Mouse (Mus musculus): ENCODE results near the gene Onecut3. TPM values are rescaled to one million over a fixed set of nuclear protein-coding genes. Genes with fewer than 3 reads are reported as not detected.

Gene Onecut3
- total RNA-seq (2014; rRNA removed) (0.62 and 1.9 TPM in 2 replicates), polyA plus RNA-seq (2015; fragmentation: Nextera tagmentation; extraction: Ambion mirVana) (0.03 and 0.18 TPM in 2 replicates)

DNA sequence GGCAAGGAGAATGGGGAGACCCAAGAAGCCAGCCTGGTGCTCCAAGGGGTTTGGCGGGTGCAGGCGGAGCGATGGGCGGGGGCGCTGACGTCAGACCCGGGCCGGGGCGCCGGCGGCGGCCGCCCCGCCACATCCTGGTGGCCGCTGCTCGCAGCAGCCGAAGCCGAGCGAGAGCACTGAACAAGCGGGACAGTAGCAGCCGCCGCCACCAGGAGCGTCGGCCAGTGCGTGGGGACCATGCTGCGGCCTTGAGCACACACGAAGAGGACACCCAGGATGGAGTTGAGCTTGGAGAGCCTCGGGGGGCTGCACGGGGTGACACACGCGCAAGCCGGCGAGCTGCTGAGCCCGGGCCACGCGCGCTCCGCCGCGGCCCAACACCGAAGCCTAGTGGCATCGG is at the start of gene Onecut3:
Onecut3 (plus strand) TSS at position 104 of the 400 bp plus-strand sequence.
- H3K4me1 ChIP-seq (ENCODE audit: insufficient read depth): no peaks in the 10 kb centered on the region; the same call in 1 of the 2 replicates
- no peaks in the 10 kb centered on the region for H3K9me3 ChIP-seq (ENCODE audit: low read length)
- H3K36me3 ChIP-seq (ENCODE audit: insufficient read depth): no peaks in the 10 kb centered on the region
- H3K4me2 ChIP-seq (ENCODE audit: low read depth): peak within 1 kb of the TSS; percentile 61
- WGBS: 2% methylated on average over 37 of the region's 42 CpGs
- ATAC-seq (peak; percentile 30), DNase-seq (peak; percentile 41)
- H3K4me3 ChIP-seq (ENCODE audit: low read depth, low read length): peak within 1 kb of the TSS; percentile 37
- H3K27ac ChIP-seq (ENCODE audit: low read depth, low read length): no peak within 1 kb of the TSS
- H3K27me3 ChIP-seq (ENCODE audit: insufficient read depth, low read length): peaks cover 87% of the 10 kb centered on the region
- no peak within 1 kb of the TSS for H3K9ac ChIP-seq
- TF ChIP-seq CTCF (IDR thresholded peaks at IDR 0.05; ENCODE audit: low read depth): no peak

DNA sequence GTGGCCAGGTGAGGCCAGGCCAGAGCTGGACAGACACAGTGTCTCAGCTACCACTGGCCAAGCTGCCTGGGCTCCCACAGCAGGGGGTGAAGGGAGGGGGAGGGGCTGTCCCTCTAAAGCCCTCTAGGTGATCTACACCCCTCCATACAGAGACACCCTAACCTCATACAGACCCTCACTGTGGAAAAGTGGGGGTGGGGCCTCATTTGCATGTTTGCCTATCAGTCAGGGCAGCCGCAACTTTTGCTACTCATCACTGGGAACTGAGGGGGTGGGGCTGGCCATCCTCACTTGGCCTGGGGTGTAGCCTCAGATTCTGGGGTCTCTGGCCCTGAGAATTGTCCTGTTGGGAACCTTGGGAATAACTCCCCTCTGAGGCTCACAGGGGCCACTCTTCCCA is 49.6 kb upstream of the Onecut3 start:
- H3K27me3 ChIP-seq (ENCODE audit: insufficient read depth, low read length): no peaks in the 10 kb centered on the region; the same call in 1 of the 2 replicates
- H3K4me2 ChIP-seq (ENCODE audit: low read depth): no peak overlapping the region
- no peak overlapping the region for H3K9ac ChIP-seq
- H3K4me3 ChIP-seq (ENCODE audit: low read depth, low read length): no peak overlapping the region
- no peak for ATAC-seq
- no peak overlapping the region for H3K27ac ChIP-seq (ENCODE audit: low read depth, low read length)
- 38% methylated on average over 1 of the region's 1 CpGs for WGBS
- H3K4me1 ChIP-seq (ENCODE audit: insufficient read depth): 0 out of 2 replicates have a peak, but pooled peaks cover 2% of the 10 kb centered on the region
- no peak for DNase-seq
- H3K9me3 ChIP-seq (ENCODE audit: low read length): no peaks in the 10 kb centered on the region
- no peak for TF ChIP-seq CTCF (IDR thresholded peaks at IDR 0.05; ENCODE audit: low read depth)
- no peaks in the 10 kb centered on the region for H3K36me3 ChIP-seq (ENCODE audit: insufficient read depth)

DNA sequence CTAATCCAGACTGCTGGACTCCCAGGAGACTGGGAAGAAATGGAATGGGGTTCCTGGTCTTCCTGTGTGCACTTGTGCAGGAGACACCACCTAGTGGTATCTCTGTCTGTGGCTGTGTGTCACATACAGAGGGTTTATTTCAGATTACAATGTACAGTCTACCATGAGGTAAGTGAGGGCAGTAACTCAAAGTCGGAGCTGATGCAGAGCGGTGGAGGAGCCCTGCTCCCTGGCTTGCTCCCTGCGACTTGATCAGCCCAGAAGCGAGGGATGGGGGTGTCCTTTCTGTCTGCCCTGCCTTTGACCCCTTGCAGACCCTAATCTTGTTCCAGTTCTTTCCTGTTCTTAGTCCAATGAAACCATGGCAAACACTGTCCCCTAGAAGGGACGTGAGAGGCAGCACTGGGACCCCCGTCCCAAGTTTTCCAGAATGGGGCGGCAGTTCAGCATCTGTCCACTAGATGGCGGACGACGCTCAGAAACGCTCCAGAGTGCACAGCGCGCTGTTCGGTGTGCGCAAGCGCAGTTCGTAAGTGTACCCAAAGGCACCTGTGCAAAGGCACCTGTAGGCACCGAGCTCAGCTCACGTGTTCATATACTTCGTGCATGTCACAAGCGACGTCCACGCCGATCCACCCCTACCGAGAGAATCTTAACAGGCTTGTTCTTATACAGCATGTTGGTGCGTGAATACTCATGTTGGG is 48.6 kb upstream of the Onecut3 start:
- peak; percentile 93 for DNase-seq
- 6% methylated on average over 26 of the region's 26 CpGs for WGBS
- Histone ChIP-seq H3K4me2 (ENCODE audit: low read depth) (peak overlapping the region; percentile 42), H3K4me3 (ENCODE audit: low read depth, low read length) (peak overlapping the region; percentile 14; the same call in 1 of the 2 replicates), H3K9me3 (ENCODE audit: low read length) (no peaks in the 10 kb centered on the region), H3K4me1 (ENCODE audit: insufficient read depth) (0 out of 2 replicates have a peak, but pooled peaks cover 2% of the 10 kb centered on the region), H3K27ac (ENCODE audit: low read depth, low read length) (no peak overlapping the region), H3K9ac (no peak overlapping the region), H3K27me3 (ENCODE audit: insufficient read depth, low read length) (no peaks in the 10 kb centered on the region; the same call in 1 of the 2 replicates), H3K36me3 (ENCODE audit: insufficient read depth) (no peaks in the 10 kb centered on the region)
- ATAC-seq: peak; percentile 96
- peak; percentile 99 for TF ChIP-seq CTCF (IDR thresholded peaks at IDR 0.05; ENCODE audit: low read depth)

DNA sequence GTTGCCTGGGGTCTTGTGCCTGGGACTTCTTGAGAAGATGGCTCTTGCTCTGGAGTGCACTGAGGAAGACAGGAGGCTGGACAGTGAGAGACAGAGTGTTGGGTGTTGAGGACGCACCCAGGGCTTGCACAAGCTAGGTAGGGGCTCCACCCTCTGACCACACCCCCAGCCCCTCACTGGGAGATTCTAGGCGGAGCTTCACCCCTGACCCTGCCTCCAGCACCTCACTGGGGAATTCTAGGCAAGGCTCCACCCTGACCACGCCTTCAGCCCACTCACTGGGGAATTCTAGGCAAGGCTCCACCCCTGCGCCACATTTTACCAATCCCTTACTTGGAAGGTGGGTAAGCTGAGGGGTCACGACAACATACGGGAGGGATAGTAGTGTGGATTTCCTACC is 44.0 kb upstream of the Onecut3 start:
- whole genome bisulfite sequencing: 11% methylated on average over 6 of the region's 6 CpGs
- no peaks in the 10 kb centered on the region; the same call in 1 of the 2 replicates for H3K27me3 ChIP-seq (ENCODE audit: insufficient read depth, low read length)

DNA sequence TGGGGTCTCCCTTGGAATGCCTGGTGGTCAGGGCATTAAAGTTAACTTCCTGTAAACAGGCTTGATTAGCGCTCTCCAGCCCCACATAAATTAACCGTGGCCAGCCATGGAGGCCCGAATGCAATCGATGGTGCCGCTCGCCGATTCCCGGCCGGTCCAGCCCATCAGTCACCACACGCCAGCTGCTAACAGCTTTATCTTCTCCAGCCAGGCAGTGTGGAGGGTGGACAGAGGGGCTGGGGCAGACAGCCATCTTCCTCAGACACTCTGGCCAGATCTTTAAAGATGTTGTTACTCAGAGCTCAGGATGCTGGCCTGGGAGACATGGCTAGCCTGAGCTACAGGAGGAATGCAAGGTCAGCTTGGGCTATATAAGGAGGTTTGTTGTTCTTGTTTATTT is 41.0 kb upstream of the Onecut3 start:
- WGBS: 82% methylated on average over 10 of the region's 10 CpGs
- Histone ChIP-seq H3K9me3 (ENCODE audit: low read length) (no peaks in the 10 kb centered on the region), H3K4me3 (ENCODE audit: low read depth, low read length) (no peak overlapping the region), H3K27ac (ENCODE audit: low read depth, low read length) (no peak overlapping the region), H3K9ac (no peak overlapping the region), H3K4me1 (ENCODE audit: insufficient read depth) (no peaks in the 10 kb centered on the region), H3K27me3 (ENCODE audit: insufficient read depth, low read length) (no peaks in the 10 kb centered on the region; the same call in 1 of the 2 replicates), H3K36me3 (ENCODE audit: insufficient read depth) (no peaks in the 10 kb centered on the region), H3K4me2 (ENCODE audit: low read depth) (no peak overlapping the region)
- ATAC-seq (no peak), DNase-seq (no peak)
- TF ChIP-seq CTCF (IDR thresholded peaks at IDR 0.05; ENCODE audit: low read depth): no peak

More for the DNA sequence above, 44.0 kb upstream of the Onecut3 start:
- no peak overlapping the region for H3K4me3 ChIP-seq (ENCODE audit: low read depth, low read length)
- no peak for TF ChIP-seq CTCF (IDR thresholded peaks at IDR 0.05; ENCODE audit: low read depth)
- no peak overlapping the region for H3K27ac ChIP-seq (ENCODE audit: low read depth, low read length)
- no peaks in the 10 kb centered on the region for H3K36me3 ChIP-seq (ENCODE audit: insufficient read depth)
- DNase-seq (no peak), ATAC-seq (no peak)
- H3K9me3 ChIP-seq (ENCODE audit: low read length): no peaks in the 10 kb centered on the region
- 0 out of 2 replicates have a peak, but pooled peaks cover 2% of the 10 kb centered on the region for H3K4me1 ChIP-seq (ENCODE audit: insufficient read depth)
- no peak overlapping the region for H3K4me2 ChIP-seq (ENCODE audit: low read depth)
- H3K9ac ChIP-seq: no peak overlapping the region

DNA sequence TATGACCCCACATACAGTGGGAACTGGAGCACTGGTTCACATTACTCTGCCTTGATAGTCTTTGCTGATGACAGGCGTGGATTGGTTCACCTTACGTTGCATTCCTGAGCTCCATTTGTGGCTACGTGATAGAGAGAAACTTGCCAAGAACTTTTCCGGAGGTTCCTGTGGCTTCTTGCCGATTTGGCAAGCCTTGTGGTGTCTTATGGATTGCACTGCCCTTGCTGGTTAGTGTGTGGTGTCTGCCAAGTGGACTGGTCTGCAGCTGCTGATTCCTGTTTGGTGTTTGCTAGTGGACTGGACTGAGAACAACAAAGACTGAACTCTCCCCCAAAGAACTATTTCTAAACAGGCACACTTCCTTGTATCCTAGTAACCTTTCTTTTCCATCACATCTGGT is 39.9 kb upstream of the Onecut3 start:
- TF ChIP-seq CTCF (IDR thresholded peaks at IDR 0.05; ENCODE audit: low read depth): no peak
- Histone ChIP-seq H3K4me3 (ENCODE audit: low read depth, low read length) (no peak overlapping the region), H3K4me2 (ENCODE audit: low read depth) (no peak overlapping the region), H3K9me3 (ENCODE audit: low read length) (no peaks in the 10 kb centered on the region), H3K27ac (ENCODE audit: low read depth, low read length) (no peak overlapping the region), H3K36me3 (ENCODE audit: insufficient read depth) (no peaks in the 10 kb centered on the region), H3K9ac (no peak overlapping the region), H3K4me1 (ENCODE audit: insufficient read depth) (no peaks in the 10 kb centered on the region), H3K27me3 (ENCODE audit: insufficient read depth, low read length) (no peaks in the 10 kb centered on the region; the same call in 1 of the 2 replicates)
- 88% methylated on average over 5 of the region's 5 CpGs for WGBS
- ATAC-seq: no peak
- no peak for DNase-seq

DNA sequence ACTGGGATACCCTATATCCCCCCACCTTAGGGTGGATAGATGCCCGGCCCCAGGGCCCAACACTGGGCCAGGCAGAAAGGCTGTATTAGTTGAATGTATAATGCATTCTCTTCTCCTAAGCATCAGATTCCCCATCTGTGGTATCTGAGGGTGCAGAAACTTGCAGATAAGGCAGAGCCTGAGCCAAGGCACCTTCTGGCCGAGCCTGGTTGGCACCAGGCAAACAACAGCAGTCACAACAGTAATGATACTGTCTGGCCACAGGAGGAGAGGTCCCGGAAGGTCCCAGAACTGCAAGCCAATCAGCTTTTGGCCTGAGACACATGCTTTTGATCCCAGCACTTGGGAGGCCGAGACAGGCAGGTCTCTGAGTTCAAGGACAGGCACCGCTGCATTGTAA is 38.9 kb upstream of the Onecut3 start:
- DNase-seq: no peak
- no peak for TF ChIP-seq CTCF (IDR thresholded peaks at IDR 0.05; ENCODE audit: low read depth)
- 78% methylated on average over 5 of the region's 5 CpGs for WGBS
- ATAC-seq: no peak
- no peaks in the 10 kb centered on the region for H3K36me3 ChIP-seq (ENCODE audit: insufficient read depth)
- H3K27me3 ChIP-seq (ENCODE audit: insufficient read depth, low read length): no peaks in the 10 kb centered on the region; the same call in 1 of the 2 replicates
- no peaks in the 10 kb centered on the region for H3K9me3 ChIP-seq (ENCODE audit: low read length)
- no peak overlapping the region for H3K27ac ChIP-seq (ENCODE audit: low read depth, low read length)
- H3K9ac ChIP-seq: no peak overlapping the region
- H3K4me3 ChIP-seq (ENCODE audit: low read depth, low read length): no peak overlapping the region
- H3K4me2 ChIP-seq (ENCODE audit: low read depth): no peak overlapping the region
- H3K4me1 ChIP-seq (ENCODE audit: insufficient read depth): no peaks in the 10 kb centered on the region

All from forebrain, postnatal 0 days (tissue).